Mouse (Mus musculus): ENCODE data around the gene Dgkz. TPM values are rescaled to one million over a fixed set of nuclear protein-coding genes. Genes with fewer than 3 reads are reported as not detected.

Dgkz gene
- polyA plus RNA-seq, 1 experiment from 2014 or later, result 34.8 TPM

DNA sequence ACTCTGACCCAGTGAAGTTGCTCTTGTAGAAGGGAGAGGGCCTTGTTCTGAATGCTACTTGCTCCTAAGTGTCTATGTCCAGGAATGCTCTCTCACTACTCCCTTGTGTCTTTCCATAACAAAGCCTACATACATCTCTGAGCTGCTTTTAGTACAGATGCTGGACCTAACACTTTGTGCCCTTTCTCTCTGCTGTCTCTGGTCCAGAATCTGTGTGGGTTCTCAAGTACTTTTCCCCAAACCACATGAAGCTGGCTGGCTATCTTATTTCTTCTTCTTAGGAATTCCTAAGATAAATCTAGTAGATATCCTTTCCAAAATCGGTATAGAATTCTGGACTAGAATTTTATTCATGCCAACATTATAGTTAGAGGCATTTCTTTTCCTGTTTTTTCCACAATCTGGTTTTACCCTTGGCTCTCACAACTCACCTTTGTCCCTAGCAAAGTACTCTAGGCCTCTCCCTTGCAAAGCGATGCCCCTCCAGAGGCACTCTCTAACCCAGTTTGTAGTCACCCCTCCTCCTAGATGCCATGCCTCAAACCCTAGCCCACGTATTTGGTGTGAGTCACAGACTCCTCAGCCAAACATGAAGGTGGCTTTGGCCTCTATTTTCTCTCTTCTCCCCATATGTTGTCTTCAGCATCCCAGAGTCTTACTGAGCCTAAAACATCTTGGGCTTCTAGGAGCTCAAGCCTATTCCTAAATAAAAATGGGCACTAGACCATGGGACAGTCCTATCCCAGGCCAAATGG is 72.3 kb downstream of the Dgkz start:
- H3K36me3 ChIP-seq, result peaks cover 17% of the 10 kb centered on the region
- H3K9ac ChIP-seq (replicated peaks), result no peak overlapping the region
- no peak overlapping the region for H3K4me2 ChIP-seq
- no peak overlapping the region for H3K4me3 ChIP-seq (replicated peaks)
- ATAC-seq (ENCODE audit: low FRiP score), result no peak
- 92% methylated on average over 3 of the region's 3 CpGs for WGBS
- no peak overlapping the region for H3K27ac ChIP-seq (replicated peaks)
- H3K4me1 ChIP-seq, result peaks cover 12% of the 10 kb centered on the region
- no peaks in the 10 kb centered on the region for H3K27me3 ChIP-seq (replicated peaks)
- no peaks in the 10 kb centered on the region for H3K9me3 ChIP-seq (replicated peaks)

GRCm38 (mm10) chr2:91902336-91902735 is 73.3 kb downstream of the Dgkz start:
- H3K4me2 ChIP-seq, result no peak overlapping the region
- H3K4me1 ChIP-seq, result peaks cover 12% of the 10 kb centered on the region
- no peaks in the 10 kb centered on the region for H3K9me3 ChIP-seq (replicated peaks)
- no peak for ATAC-seq (ENCODE audit: low FRiP score)
- no peak overlapping the region for H3K4me3 ChIP-seq (replicated peaks)
- WGBS, result 54% methylated on average over 5 of the region's 5 CpGs
- H3K27ac ChIP-seq (replicated peaks), result no peak overlapping the region
- H3K36me3 ChIP-seq, result peaks cover 22% of the 10 kb centered on the region; the same call in 1 of the 2 replicates
- H3K9ac ChIP-seq (replicated peaks), result no peak overlapping the region
- no peaks in the 10 kb centered on the region for H3K27me3 ChIP-seq (replicated peaks)

DNA sequence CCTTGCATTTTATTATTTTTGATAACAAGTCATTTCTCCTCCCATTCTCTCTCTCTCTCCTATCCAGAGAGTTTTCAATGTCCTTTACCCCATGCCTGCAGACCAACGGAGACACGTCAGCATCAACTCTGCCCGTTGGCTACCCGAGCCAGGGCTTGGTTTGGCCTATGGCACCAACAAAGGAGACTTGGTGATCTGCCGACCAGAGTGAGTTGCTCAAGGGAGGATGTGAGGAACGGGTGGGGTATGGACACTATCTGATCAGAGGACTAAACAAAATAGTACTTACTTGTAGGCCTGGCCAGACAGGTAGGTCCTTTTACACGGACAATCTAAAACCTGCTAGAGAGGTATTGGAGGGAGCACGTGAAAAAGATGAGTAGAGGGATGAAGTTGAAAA is 75.2 kb downstream of the Dgkz start:
- Histone ChIP-seq H3K9me3 (replicated peaks) (no peaks in the 10 kb centered on the region), H3K27me3 (replicated peaks) (no peaks in the 10 kb centered on the region), H3K4me2 (no peak overlapping the region), H3K4me1 (peaks cover 11% of the 10 kb centered on the region), H3K9ac (replicated peaks) (no peak overlapping the region), H3K27ac (replicated peaks) (no peak overlapping the region), H3K4me3 (replicated peaks) (no peak overlapping the region), H3K36me3 (peaks cover 18% of the 10 kb centered on the region; the same call in 1 of the 2 replicates)
- WGBS, result 97% methylated on average over 8 of the region's 8 CpGs
- no peak for ATAC-seq (ENCODE audit: low FRiP score)

DNA sequence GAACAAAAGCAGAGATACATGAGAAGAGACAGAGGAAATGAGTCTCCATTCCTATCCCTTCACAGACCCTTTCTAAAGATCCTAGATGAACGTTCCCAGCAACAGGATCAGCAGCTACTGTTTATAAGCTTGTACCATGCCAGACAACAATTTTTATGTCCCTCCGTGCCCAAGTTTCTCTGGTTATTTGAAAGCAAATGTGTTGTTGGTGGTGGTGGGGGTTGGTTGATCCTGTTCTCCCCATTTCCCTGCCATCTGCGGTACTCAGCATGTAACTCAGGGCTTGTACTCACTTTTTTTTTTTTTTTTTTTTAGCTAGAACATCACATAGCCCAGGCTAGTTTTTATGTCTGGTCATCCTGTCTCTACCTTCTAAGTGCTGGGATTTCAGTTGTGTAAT is 76.5 kb downstream of the Dgkz start:
- Histone ChIP-seq H3K36me3 (peaks cover 21% of the 10 kb centered on the region; the same call in 1 of the 2 replicates), H3K4me1 (no peaks in the 10 kb centered on the region), H3K27me3 (replicated peaks) (no peaks in the 10 kb centered on the region), H3K9ac (replicated peaks) (no peak overlapping the region), H3K4me3 (replicated peaks) (no peak overlapping the region), H3K27ac (replicated peaks) (no peak overlapping the region), H3K4me2 (no peak overlapping the region), H3K9me3 (replicated peaks) (no peaks in the 10 kb centered on the region)
- 88% methylated on average over 3 of the region's 3 CpGs for WGBS
- no peak for ATAC-seq (ENCODE audit: low FRiP score)

DNA sequence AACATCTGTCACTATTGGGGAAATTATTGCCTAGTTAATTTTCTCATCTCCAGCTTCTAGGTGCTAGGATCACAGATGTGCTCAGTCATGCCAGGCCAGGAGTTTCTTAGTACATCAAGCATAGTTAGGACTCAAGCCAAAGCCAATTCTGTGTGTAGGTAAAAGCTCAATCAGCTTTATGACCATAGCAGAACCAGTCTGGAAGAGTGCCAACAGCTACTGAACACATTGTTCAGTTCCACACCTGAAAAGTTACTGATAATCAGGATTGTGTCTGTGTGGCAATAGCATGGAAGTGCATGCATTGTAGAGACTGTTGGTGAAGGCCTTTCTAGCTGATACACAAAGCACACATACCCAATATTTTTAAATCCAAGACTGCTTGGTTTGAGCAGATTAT is 77.7 kb downstream of the Dgkz start:
- Histone ChIP-seq H3K4me2 (no peak overlapping the region), H3K4me1 (no peaks in the 10 kb centered on the region), H3K36me3 (peaks cover 21% of the 10 kb centered on the region; the same call in 1 of the 2 replicates), H3K9ac (replicated peaks) (no peak overlapping the region), H3K27me3 (replicated peaks) (no peaks in the 10 kb centered on the region), H3K9me3 (replicated peaks) (no peaks in the 10 kb centered on the region), H3K27ac (replicated peaks) (no peak overlapping the region), H3K4me3 (replicated peaks) (no peak overlapping the region)
- no peak for ATAC-seq (ENCODE audit: low FRiP score)

- Histone ChIP-seq H3K4me2 (no peak overlapping the region), H3K27me3 (replicated peaks) (no peaks in the 10 kb centered on the region), H3K4me3 (replicated peaks) (no peak overlapping the region), H3K36me3 (peaks cover 15% of the 10 kb centered on the region; the same call in 1 of the 2 replicates), H3K27ac (replicated peaks) (no peak overlapping the region), H3K9ac (replicated peaks) (no peak overlapping the region), H3K4me1 (no peaks in the 10 kb centered on the region), H3K9me3 (replicated peaks) (no peaks in the 10 kb centered on the region)
- ATAC-seq (ENCODE audit: low FRiP score), result no peak
- 93% methylated on average over 3 of the region's 3 CpGs for WGBS
Observed at GRCm38 (mm10) chr2:91895401-91895800, 80.3 kb downstream of the Dgkz start.

DNA sequence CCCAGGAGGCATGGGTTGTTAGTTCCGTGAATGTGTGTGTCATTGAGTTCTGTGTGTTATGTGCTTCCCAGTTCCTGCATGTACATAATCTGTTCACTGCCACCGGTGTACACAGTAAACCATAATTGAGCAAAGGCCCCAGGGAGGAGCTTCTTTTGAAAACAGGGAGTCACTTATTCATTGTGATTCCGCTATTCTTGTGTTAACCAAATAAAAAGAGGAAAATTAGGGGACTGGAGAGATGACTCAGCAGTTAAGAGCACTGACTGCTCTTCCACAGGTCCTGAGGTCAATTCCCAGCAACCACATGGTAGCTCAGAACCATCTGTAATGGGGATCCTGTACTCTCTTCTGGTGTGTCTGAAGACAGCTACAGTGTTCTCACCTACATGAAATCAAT is 80.9 kb downstream of the Dgkz start:
- Histone ChIP-seq H3K4me3 (replicated peaks) (no peak overlapping the region), H3K27me3 (replicated peaks) (no peaks in the 10 kb centered on the region), H3K27ac (replicated peaks) (no peak overlapping the region), H3K9me3 (replicated peaks) (no peaks in the 10 kb centered on the region), H3K4me2 (no peak overlapping the region), H3K4me1 (no peaks in the 10 kb centered on the region), H3K9ac (replicated peaks) (no peak overlapping the region), H3K36me3 (peaks cover 14% of the 10 kb centered on the region; the same call in 1 of the 2 replicates)
- no peak for ATAC-seq (ENCODE audit: low FRiP score)
- WGBS, result 64% methylated on average over 3 of the region's 3 CpGs

GRCm38 (mm10) chr2:91884616-91885015 is 91.0 kb downstream of the Dgkz start:
- Histone ChIP-seq H3K4me2 (no peak overlapping the region), H3K9ac (replicated peaks) (no peak overlapping the region), H3K4me1 (no peaks in the 10 kb centered on the region), H3K9me3 (replicated peaks) (no peaks in the 10 kb centered on the region), H3K27me3 (replicated peaks) (no peaks in the 10 kb centered on the region), H3K27ac (replicated peaks) (no peak overlapping the region), H3K4me3 (replicated peaks) (no peak overlapping the region), H3K36me3 (peaks cover 18% of the 10 kb centered on the region)
- 85% methylated on average over 4 of the region's 4 CpGs for WGBS
- ATAC-seq (ENCODE audit: low FRiP score), result no peak

- H3K9me3 ChIP-seq (replicated peaks), result no peaks in the 10 kb centered on the region
- WGBS, result 74% methylated on average over 4 of the region's 4 CpGs
- H3K9ac ChIP-seq (replicated peaks), result no peak overlapping the region
- no peaks in the 10 kb centered on the region for H3K4me1 ChIP-seq
- peaks cover 18% of the 10 kb centered on the region for H3K36me3 ChIP-seq
- ATAC-seq (ENCODE audit: low FRiP score), result no peak
- no peak overlapping the region for H3K27ac ChIP-seq (replicated peaks)
- no peaks in the 10 kb centered on the region for H3K27me3 ChIP-seq (replicated peaks)
- H3K4me3 ChIP-seq (replicated peaks), result no peak overlapping the region
- no peak overlapping the region for H3K4me2 ChIP-seq
Observed at GRCm38 (mm10) chr2:91883961-91884360, 91.7 kb downstream of the Dgkz start.

Small RNA genes within 50 kb of the gene (microRNA-seq; reads per million reads assigned to microRNA genes)
- gene Mir6999, result not detected

Other genes starting within 250 kb of the Dgkz start
- 21.3 and 22.0 TPM in 2 replicates for gene Ambra1, start 245.7 kb downstream of the Dgkz start, polyA plus RNA-seq (2015; fragmentation: Nextera tagmentation; extraction: Ambion mirVana)
- 1.4 and 1.5 TPM in 2 replicates for gene Chrm4, start 48.6 kb downstream of the Dgkz start, polyA plus RNA-seq (2015; fragmentation: Nextera tagmentation; extraction: Ambion mirVana)
- gene Mdk, start 43.6 kb downstream of the Dgkz start, polyA plus RNA-seq (2015; fragmentation: Nextera tagmentation; extraction: Ambion mirVana), result 161 and 243 TPM in 2 replicates
- 0.24 and 0.57 TPM in 2 replicates for gene Gm9821, start 30.2 kb downstream of the Dgkz start, polyA plus RNA-seq (2015; fragmentation: Nextera tagmentation; extraction: Ambion mirVana)
- gene Creb3l1, start 48.6 kb upstream of the Dgkz start, polyA plus RNA-seq (2015; fragmentation: Nextera tagmentation; extraction: Ambion mirVana), result 3.4 and 5.2 TPM in 2 replicates
- gene Phf21a, start 117.3 kb upstream of the Dgkz start, polyA plus RNA-seq (2015; fragmentation: Nextera tagmentation; extraction: Ambion mirVana), result 27.8 and 35.4 TPM in 2 replicates

Measured in neural tube, embryonic 15.5 days (tissue).